Mouse (Mus musculus) lung, postnatal 0 days (tissue): ENCODE results near the gene Cep89. TPM values are rescaled to one million over a fixed set of nuclear protein-coding genes. Genes with fewer than 3 reads are reported as not detected.

Experiments used
- ATAC-seq: fragments of 200-750 bp; cut with Nextera tagmentation; 2 replicates; pipeline ENCODE4 v1.8.0; 2017; ENCODE audit warnings: moderate library complexity
- DNase-seq: peaks from one replicate; pipeline ENCODE4 v3.0.0-alpha.2; 2016; ENCODE audit warnings: low spot score
- H3K27ac ChIP-seq: fragments of 300-500 bp; sonication (generic); 2 replicates; pipeline ENCODE4 v1.5.1; 2014; ENCODE audit warnings: antibody characterized with exemption, mild to moderate bottlenecking, low read length, mixed read lengths
- H3K27me3 ChIP-seq: fragments of 300-500 bp; sonication (generic); replicated peaks from 2 replicates; pipeline ENCODE4 v1.6.1; 2014; ENCODE audit warnings: low read length, mixed read lengths; ENCODE audit not compliant: insufficient read depth
- H3K36me3 ChIP-seq: fragments of 300-500 bp; sonication (generic); 2 replicates; pipeline ENCODE4 v1.6.1; 2014; ENCODE audit warnings: low read length, mixed read lengths; ENCODE audit not compliant: insufficient read depth
- H3K4me1 ChIP-seq: fragments of 300-500 bp; sonication (generic); 2 replicates; pipeline ENCODE4 v1.6.1; 2014; ENCODE audit warnings: antibody characterized with exemption, low read depth, low read length, mixed read lengths; ENCODE audit not compliant: insufficient read depth
- H3K4me2 ChIP-seq: fragments of 300-500 bp; sonication (generic); replicated peaks from 2 replicates; pipeline ENCODE4 v1.6.1; 2014; ENCODE audit warnings: low read depth, mild to moderate bottlenecking, low read length, moderate library complexity, mixed read lengths
- H3K4me3 ChIP-seq: fragments of 300-500 bp; sonication (generic); 2 replicates; pipeline ENCODE4 v1.5.1; 2014; ENCODE audit warnings: low read depth, low read length
- H3K9ac ChIP-seq: fragments of 300-500 bp; sonication (generic); replicated peaks from 2 replicates; pipeline ENCODE4 v1.6.1; 2014; ENCODE audit warnings: low read depth, mild to moderate bottlenecking
- H3K9me3 ChIP-seq: fragments of 300-500 bp; sonication (generic); 2 replicates; pipeline ENCODE4 v1.6.1; 2016; ENCODE audit warnings: low read length, mixed read lengths
- CTCF ChIP-seq: IDR thresholded peaks from 2 replicates; pipeline ENCODE4 v1.5.1; 2016; ENCODE audit warnings: antibody characterized with exemption, mild to moderate bottlenecking
- EP300 ChIP-seq: IDR thresholded peaks from 2 replicates; pipeline ENCODE4 v1.6.1; 2016; ENCODE audit warnings: antibody characterized with exemption, mild to moderate bottlenecking, control low read depth
- WGBS: fragments of 180-500 bp; shearing (Covaris S2); extraction: QIAGEN DNeasy Blood & Tissue Kit; methylation state at CpG from one replicate; pipeline ENCODE4 v1.1.7; 2014; 5-methylcytosine and 5-hydroxymethylcytosine counted together
- polyA plus RNA-seq: library from polyadenylated mRNA; unstranded; fragments of >200 nt; fragmentation: Nextera tagmentation; extraction: Ambion mirVana; gene quantifications from 2 replicates; pipeline ENCODE4 v1.2.1, GENCODE M21; 2015

The Cep89 gene
- polyA plus RNA-seq, 1 experiment from 2014 or later = 10.7 TPM

GRCm38 (mm10) chr7:35395734-35396456 is 940 bp upstream of the Cep89 start:
- 0 out of 2 replicates have a peak overlapping the region, but pooled peaks have one; percentile 23 for H3K27ac ChIP-seq
- no peak for DNase-seq
- no peak for ATAC-seq
- no peaks in the 10 kb centered on the region for H3K9me3 ChIP-seq
- H3K9ac ChIP-seq = peak overlapping the region; percentile 48
- no peak for TF ChIP-seq EP300
- no peak; the same call in 1 of the 2 replicates for TF ChIP-seq CTCF
- H3K36me3 ChIP-seq = 0 out of 2 replicates have a peak, but pooled peaks cover 4% of the 10 kb centered on the region
- peaks cover 14% of the 10 kb centered on the region; the same call in 1 of the 2 replicates for H3K4me1 ChIP-seq
- H3K4me2 ChIP-seq = peak overlapping the region; percentile 59
- 8% methylated on average over 17 of the region's 17 CpGs for WGBS
- peak overlapping the region; percentile 68 for H3K4me3 ChIP-seq
- H3K27me3 ChIP-seq = no peaks in the 10 kb centered on the region

- no peak overlapping the region for H3K4me2 ChIP-seq
- ATAC-seq (no peak), DNase-seq (no peak)
- H3K9ac ChIP-seq = no peak overlapping the region
- no peaks in the 10 kb centered on the region for H3K9me3 ChIP-seq
- 86% methylated on average over 4 of the region's 4 CpGs for WGBS
- H3K4me3 ChIP-seq = no peak overlapping the region
- H3K4me1 ChIP-seq = peaks cover 9% of the 10 kb centered on the region; the same call in 1 of the 2 replicates
- H3K27ac ChIP-seq = no peak overlapping the region
- TF ChIP-seq CTCF = no peak
- no peak for TF ChIP-seq EP300
- peaks cover 13% of the 10 kb centered on the region; the same call in 1 of the 2 replicates for H3K36me3 ChIP-seq
- no peaks in the 10 kb centered on the region for H3K27me3 ChIP-seq
Measured at GRCm38 (mm10) chr7:35401169-35401568, 4.3 kb downstream of the Cep89 start.

- Histone ChIP-seq H3K9ac (no peak overlapping the region), H3K27ac (no peak overlapping the region), H3K4me1 (no peaks in the 10 kb centered on the region), H3K27me3 (no peaks in the 10 kb centered on the region), H3K36me3 (peaks cover 8% of the 10 kb centered on the region; the same call in 1 of the 2 replicates), H3K4me3 (no peak overlapping the region), H3K9me3 (no peaks in the 10 kb centered on the region), H3K4me2 (no peak overlapping the region)
- WGBS = 48% methylated on average over 5 of the region's 5 CpGs
- DNase-seq (no peak), ATAC-seq (no peak)
- TF ChIP-seq CTCF (no peak), EP300 (no peak)
Measured at GRCm38 (mm10) chr7:35415226-35415625, 18.4 kb downstream of the Cep89 start.

GRCm38 (mm10) chr7:35415801-35416653 is 19.2 kb downstream of the Cep89 start:
- Histone ChIP-seq H3K36me3 (0 out of 2 replicates have a peak, but pooled peaks cover under 1% of the 10 kb centered on the region), H3K4me2 (no peak overlapping the region), H3K27ac (no peak overlapping the region), H3K4me3 (no peak overlapping the region), H3K27me3 (no peaks in the 10 kb centered on the region), H3K9ac (no peak overlapping the region), H3K9me3 (no peaks in the 10 kb centered on the region), H3K4me1 (no peaks in the 10 kb centered on the region)
- TF ChIP-seq CTCF = no peak
- no peak for TF ChIP-seq EP300
- ATAC-seq (no peak), DNase-seq (no peak)
- WGBS = 76% methylated on average over 9 of the region's 9 CpGs

GRCm38 (mm10) chr7:35416654-35416948 is 19.8 kb downstream of the Cep89 start:
- Histone ChIP-seq H3K9me3 (no peaks in the 10 kb centered on the region), H3K4me3 (no peak overlapping the region), H3K27ac (no peak overlapping the region), H3K9ac (no peak overlapping the region), H3K4me1 (no peaks in the 10 kb centered on the region), H3K4me2 (no peak overlapping the region), H3K36me3 (no peaks in the 10 kb centered on the region), H3K27me3 (no peaks in the 10 kb centered on the region)
- no peak for TF ChIP-seq EP300
- TF ChIP-seq CTCF = no peak
- ATAC-seq (no peak), DNase-seq (no peak)
- WGBS = 60% methylated on average over 5 of the region's 5 CpGs

- H3K4me3 ChIP-seq = no peak overlapping the region
- WGBS = 70% methylated on average over 10 of the region's 10 CpGs
- no peak overlapping the region for H3K4me2 ChIP-seq
- no peak for DNase-seq
- no peaks in the 10 kb centered on the region for H3K4me1 ChIP-seq
- ATAC-seq = no peak
- H3K36me3 ChIP-seq = 0 out of 2 replicates have a peak, but pooled peaks cover 4% of the 10 kb centered on the region
- no peak overlapping the region for H3K9ac ChIP-seq
- H3K27me3 ChIP-seq = no peaks in the 10 kb centered on the region
- H3K27ac ChIP-seq = no peak overlapping the region
- H3K9me3 ChIP-seq = no peaks in the 10 kb centered on the region
- TF ChIP-seq EP300 (no peak), CTCF (no peak)
Measured at GRCm38 (mm10) chr7:35423071-35423470, 26.2 kb downstream of the Cep89 start.
